Mouse (Mus musculus): ENCODE results near the gene Zfp146.
"Not testable (repeated sequence)": the region's sequence is repeated elsewhere in the genome, so short reads cannot be mapped to it uniquely, and the experiment has no call there.

Zfp146 gene

DNA sequence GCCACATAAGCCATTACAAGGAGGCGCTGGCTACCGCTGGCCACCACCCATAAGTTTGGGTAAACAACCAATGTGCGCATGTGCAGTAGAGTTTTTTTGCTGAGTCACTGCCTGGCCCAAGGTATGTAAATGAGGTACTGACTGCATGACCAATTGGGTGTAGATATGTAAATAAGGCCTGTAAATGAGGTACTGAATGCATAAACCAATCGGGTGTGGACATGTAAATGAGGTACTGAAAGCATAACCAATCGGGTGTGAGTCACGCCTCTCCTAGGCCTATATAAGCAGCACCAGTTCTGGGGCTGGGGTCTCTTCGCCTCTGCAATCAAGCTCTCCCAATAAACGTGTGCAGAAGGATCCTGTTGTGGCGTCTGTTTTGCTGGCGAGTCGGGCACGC lies 51.6 kb downstream of the Zfp146 start:
- not testable (repeated sequence) for DNase-seq

DNA sequence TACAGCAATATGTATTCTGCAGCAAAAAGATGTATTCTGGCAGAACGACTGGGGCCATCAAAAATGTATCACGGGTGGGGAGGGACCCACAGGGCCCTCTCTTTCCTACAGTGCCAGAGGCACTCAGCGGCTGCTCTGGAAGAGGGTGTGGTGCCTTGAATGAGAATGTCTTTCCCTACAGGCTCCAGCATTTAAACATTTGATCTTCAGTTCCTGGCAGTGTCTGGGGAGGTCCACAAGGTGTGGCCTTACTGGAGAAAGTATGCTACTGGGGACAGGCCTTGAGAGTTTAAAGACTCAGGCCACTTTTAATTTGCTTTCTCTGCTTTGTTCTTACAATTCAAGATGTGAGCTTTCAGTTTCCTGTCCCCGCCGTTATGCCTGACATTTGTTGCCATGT lies 53.5 kb downstream of the Zfp146 start:
- no peak for DNase-seq

Data from embryo, embryonic 11 days (tissue).